Mouse (Mus musculus): ENCODE results near the gene Necab3. TPM values are rescaled to one million over a fixed set of nuclear protein-coding genes. Genes with fewer than 3 reads are reported as not detected.

Gene Necab3
- total RNA-seq, 4 experiments from 2014 or later = 0.29 to 0.48 (median 0.36) TPM

Other genes starting within 250 kb of the Necab3 start
- gene Cdk5rap1, start 185.9 kb downstream of the Necab3 start, total RNA-seq (2022) = 10 to 100 TPM; 11.7 to 17.1 (median 12.0) TPM
- gene Snta1, start 150.8 kb downstream of the Necab3 start, total RNA-seq (2022) = 100 to 1,000 TPM; 156 to 248 (median 181) TPM
- 10 to 100 TPM; 12.7 to 14.8 (median 13.5) TPM for gene Cbfa2t2, start 122.4 kb downstream of the Necab3 start, total RNA-seq (2022)
- gene 1700003F12Rik, start 11.8 kb downstream of the Necab3 start, total RNA-seq (2022) = not detected
- gene Actl10, start 7.1 kb downstream of the Necab3 start, total RNA-seq (2022) = under 1 TPM in 1 of 4 experiments, not detected in 3; 0.17 TPM
- gene E2f1, start 11.0 kb upstream of the Necab3 start, total RNA-seq (2022) = under 1 TPM in 3 of 4 experiments, not detected in 1; 0.13 to 0.34 (median 0.27) TPM
- gene Pxmp4, start 44.8 kb upstream of the Necab3 start, total RNA-seq (2022) = 10 to 100 TPM; 10.1 to 13.4 (median 12.2) TPM
- gene Zfp341, start 54.4 kb upstream of the Necab3 start, total RNA-seq (2022) = 1 to 10 TPM; 2.4 to 3.1 (median 2.9) TPM
- not detected for gene 4930519P11Rik, start 54.5 kb upstream of the Necab3 start, total RNA-seq (2022)
- gene Chmp4b, start 92.8 kb upstream of the Necab3 start, total RNA-seq (2022) = 100 to 1,000 TPM; 116 to 129 (median 124) TPM
- not detected for gene Gm14214, start 211.1 kb upstream of the Necab3 start, total RNA-seq (2022)
- 10 to 100 TPM; 54.8 to 69.4 (median 58.4) TPM for gene Raly, start 232.2 kb upstream of the Necab3 start, total RNA-seq (2022)
- not detected for gene a, start 232.5 kb upstream of the Necab3 start, total RNA-seq (2022)